Mouse (Mus musculus) gastrocnemius, adult 8-10 months (tissue): ENCODE measurements around the gene Themis2. TPM values are rescaled to one million over a fixed set of nuclear protein-coding genes. Genes with fewer than 3 reads are reported as not detected.

Source experiments
- DNase-seq, 2 experiments: peaks; one replicate each; pipeline ENCODE4 v3.0.0; 2022; ENCODE audit warnings: low spot score in 2 of 2
- total RNA-seq, 4 experiments: library from RNA; stranded (reverse); gene quantifications; 2 replicates each; pipeline ENCODE4 v1.2.4; 2022

Gene Themis2
- total RNA-seq: under 1 TPM; 0.41 to 0.58 (median 0.50) TPM

GRCm38 (mm10) chr4:132796196-132796886 lies at the start of gene Themis2:
TSS of gene Themis2 (minus strand) at chr4:132796387.
- peak; percentile 41 to 52 for DNase-seq

GRCm38 (mm10) chr4:132843705-132844071 lies 47.5 kb upstream of the Themis2 start:
- DNase-seq: no peak

GRCm38 (mm10) chr4:132842970-132843704 lies 47.0 kb upstream of the Themis2 start, which contains the start of gene Ppp1r8:
TSS of gene Ppp1r8 (minus strand) at chr4:132843169.
- DNase-seq: peak; percentile 68 to 86

GRCm38 (mm10) chr4:132842281-132842906 lies 46.2 kb upstream of the Themis2 start:
- DNase-seq: no peak

- no peak for DNase-seq
Observed at GRCm38 (mm10) chr4:132841493-132841892, 45.3 kb upstream of the Themis2 start.

GRCm38 (mm10) chr4:132823614-132824366 lies 27.6 kb upstream of the Themis2 start:
- peak; percentile 14 to 23 for DNase-seq

- DNase-seq: no peak
Observed at GRCm38 (mm10) chr4:132818442-132818841, 22.3 kb upstream of the Themis2 start.

GRCm38 (mm10) chr4:132816855-132817254 lies 20.7 kb upstream of the Themis2 start:
- DNase-seq: no peak

- DNase-seq: no peak
Observed at GRCm38 (mm10) chr4:132816404-132816803, 20.2 kb upstream of the Themis2 start.

GRCm38 (mm10) chr4:132809621-132810020 lies 13.4 kb upstream of the Themis2 start:
- DNase-seq: no peak

GRCm38 (mm10) chr4:132807771-132808641 lies 11.8 kb upstream of the Themis2 start:
- DNase-seq: no peak

- DNase-seq: no peak
Observed at GRCm38 (mm10) chr4:132806620-132807191, 10.5 kb upstream of the Themis2 start.

- no peak for DNase-seq
Observed at GRCm38 (mm10) chr4:132805599-132806197, 9.5 kb upstream of the Themis2 start.

- no peak for DNase-seq
Observed at GRCm38 (mm10) chr4:132805146-132805545, 9.0 kb upstream of the Themis2 start.

GRCm38 (mm10) chr4:132804331-132804730 lies 8.1 kb upstream of the Themis2 start:
- no peak for DNase-seq

- no peak for DNase-seq
Observed at GRCm38 (mm10) chr4:132803876-132804275, 7.7 kb upstream of the Themis2 start.

- DNase-seq: no peak
Observed at GRCm38 (mm10) chr4:132803212-132803611, 7.0 kb upstream of the Themis2 start.

GRCm38 (mm10) chr4:132802171-132802637 lies 6.0 kb upstream of the Themis2 start:
- DNase-seq: peak in 1 of 2 experiments; percentile 11
